Mouse (Mus musculus): ENCODE measurements around the gene Sik3. TPM values are rescaled to one million over a fixed set of nuclear protein-coding genes. Genes with fewer than 3 reads are reported as not detected.

Sik3 gene
- total and polyA plus RNA-seq, 2 experiments from 2014 or later = 12.5 to 38.4 TPM

GRCm38 (mm10) chr9:46224945-46225660 lies 212.5 kb downstream of the Sik3 start:
- peaks cover 28% of the 10 kb centered on the region for H3K36me3 ChIP-seq (ENCODE audit: insufficient read depth, low read length)
- no peak overlapping the region for H3K27ac ChIP-seq (ENCODE audit: low read depth, low read length)
- WGBS = 64% methylated on average over 5 of the region's 5 CpGs
- no peak for TF ChIP-seq CTCF (IDR thresholded peaks at IDR 0.05)
- H3K9ac ChIP-seq (replicated peaks; ENCODE audit: low read length, poor library complexity, severe bottlenecking) = no peak overlapping the region
- no peak for ATAC-seq (ENCODE audit: low FRiP score)
- no peak overlapping the region for H3K4me2 ChIP-seq (ENCODE audit: low read depth, low read length, poor library complexity, severe bottlenecking)
- DNase-seq (ENCODE audit: low spot score) = no peak
- no peak overlapping the region for H3K4me3 ChIP-seq (ENCODE audit: low read depth, low read length)
- no peaks in the 10 kb centered on the region for H3K9me3 ChIP-seq (ENCODE audit: low read length)
- no peaks in the 10 kb centered on the region for H3K4me1 ChIP-seq (ENCODE audit: insufficient read depth, low read length)
- H3K27me3 ChIP-seq (ENCODE audit: insufficient read depth, low read length) = no peaks in the 10 kb centered on the region

- ATAC-seq (ENCODE audit: low FRiP score) (no peak), DNase-seq (ENCODE audit: low spot score) (no peak)
- Histone ChIP-seq H3K4me1 (ENCODE audit: insufficient read depth, low read length) (no peaks in the 10 kb centered on the region), H3K9ac (replicated peaks; ENCODE audit: low read length, poor library complexity, severe bottlenecking) (no peak overlapping the region), H3K27ac (ENCODE audit: low read depth, low read length) (no peak overlapping the region), H3K27me3 (ENCODE audit: insufficient read depth, low read length) (no peaks in the 10 kb centered on the region), H3K9me3 (ENCODE audit: low read length) (no peaks in the 10 kb centered on the region), H3K4me2 (ENCODE audit: low read depth, low read length, poor library complexity, severe bottlenecking) (no peak overlapping the region), H3K4me3 (ENCODE audit: low read depth, low read length) (no peak overlapping the region), H3K36me3 (ENCODE audit: insufficient read depth, low read length) (peaks cover 7% of the 10 kb centered on the region)
- no peak for TF ChIP-seq CTCF (IDR thresholded peaks at IDR 0.05)
- 87% methylated on average over 3 of the region's 3 CpGs for WGBS
Measured at GRCm38 (mm10) chr9:46227064-46227614, 214.5 kb downstream of the Sik3 start.

- Histone ChIP-seq H3K36me3 (ENCODE audit: insufficient read depth, low read length) (no peaks in the 10 kb centered on the region), H3K9ac (replicated peaks; ENCODE audit: low read length, poor library complexity, severe bottlenecking) (no peak within 1 kb of the TSS), H3K9me3 (ENCODE audit: low read length) (no peaks in the 10 kb centered on the region), H3K4me3 (ENCODE audit: low read depth, low read length) (no peak within 1 kb of the TSS), H3K4me2 (ENCODE audit: low read depth, low read length, poor library complexity, severe bottlenecking) (no peak within 1 kb of the TSS), H3K4me1 (ENCODE audit: insufficient read depth, low read length) (no peaks in the 10 kb centered on the region), H3K27ac (ENCODE audit: low read depth, low read length) (no peak within 1 kb of the TSS), H3K27me3 (ENCODE audit: insufficient read depth, low read length) (no peaks in the 10 kb centered on the region)
- no peak for DNase-seq (ENCODE audit: low spot score)
- no peak for ATAC-seq (ENCODE audit: low FRiP score)
- TF ChIP-seq CTCF (IDR thresholded peaks at IDR 0.05) = no peak
- 76% methylated on average over 9 of the region's 9 CpGs for WGBS
Measured at GRCm38 (mm10) chr9:46228491-46228890, 215.9 kb downstream of the Sik3 start, which contains the start of gene Apoa1. Apoa1 (plus strand) TSS chr9:46228580.

GRCm38 (mm10) chr9:46229573-46230449 lies 217.2 kb downstream of the Sik3 start:
- 16% methylated on average over 37 of the region's 37 CpGs for WGBS
- no peaks in the 10 kb centered on the region for H3K4me1 ChIP-seq (ENCODE audit: insufficient read depth, low read length)
- peak; percentile 94 for TF ChIP-seq CTCF (IDR thresholded peaks at IDR 0.05)

GRCm38 (mm10) chr9:46230450-46230975 lies 217.9 kb downstream of the Sik3 start:
- H3K4me2 ChIP-seq (ENCODE audit: low read depth, low read length, poor library complexity, severe bottlenecking) = peak overlapping the region; percentile 74
- H3K4me3 ChIP-seq (ENCODE audit: low read depth, low read length) = peak overlapping the region; percentile 46
- TF ChIP-seq CTCF (IDR thresholded peaks at IDR 0.05) = no peak
- ATAC-seq (ENCODE audit: low FRiP score) = no peak; the same call in none of the 2 replicates
- no peaks in the 10 kb centered on the region for H3K27me3 ChIP-seq (ENCODE audit: insufficient read depth, low read length)
- no peaks in the 10 kb centered on the region for H3K36me3 ChIP-seq (ENCODE audit: insufficient read depth, low read length)
- H3K9ac ChIP-seq (replicated peaks; ENCODE audit: low read length, poor library complexity, severe bottlenecking) = peak overlapping the region; percentile 47
- 15% methylated on average over 13 of the region's 13 CpGs for WGBS
- peak; percentile 17 for DNase-seq (ENCODE audit: low spot score)
- peak overlapping the region; percentile 75 for H3K27ac ChIP-seq (ENCODE audit: low read depth, low read length)
- no peaks in the 10 kb centered on the region for H3K9me3 ChIP-seq (ENCODE audit: low read length)
- H3K4me1 ChIP-seq (ENCODE audit: insufficient read depth, low read length) = no peaks in the 10 kb centered on the region

More at GRCm38 (mm10) chr9:46229573-46230449, 217.2 kb downstream of the Sik3 start:
- Histone ChIP-seq H3K27me3 (ENCODE audit: insufficient read depth, low read length) (no peaks in the 10 kb centered on the region), H3K27ac (ENCODE audit: low read depth, low read length) (peak overlapping the region; percentile 75), H3K36me3 (ENCODE audit: insufficient read depth, low read length) (no peaks in the 10 kb centered on the region), H3K9ac (replicated peaks; ENCODE audit: low read length, poor library complexity, severe bottlenecking) (peak overlapping the region; percentile 47), H3K4me2 (ENCODE audit: low read depth, low read length, poor library complexity, severe bottlenecking) (peak overlapping the region; percentile 74), H3K4me3 (ENCODE audit: low read depth, low read length) (peak overlapping the region; percentile 46), H3K9me3 (ENCODE audit: low read length) (no peaks in the 10 kb centered on the region)
- DNase-seq (ENCODE audit: low spot score) (peak; percentile 93), ATAC-seq (ENCODE audit: low FRiP score) (peak; percentile 95)
